Mouse (Mus musculus): Measurements from ENCODE around the gene Rsad1. TPM values are rescaled to one million over a fixed set of nuclear protein-coding genes. Genes with fewer than 3 reads are reported as not detected.

The Rsad1 gene
- total and polyA plus RNA-seq, 2 experiments from 2014 or later, result 9.8 to 17.7 TPM

DNA sequence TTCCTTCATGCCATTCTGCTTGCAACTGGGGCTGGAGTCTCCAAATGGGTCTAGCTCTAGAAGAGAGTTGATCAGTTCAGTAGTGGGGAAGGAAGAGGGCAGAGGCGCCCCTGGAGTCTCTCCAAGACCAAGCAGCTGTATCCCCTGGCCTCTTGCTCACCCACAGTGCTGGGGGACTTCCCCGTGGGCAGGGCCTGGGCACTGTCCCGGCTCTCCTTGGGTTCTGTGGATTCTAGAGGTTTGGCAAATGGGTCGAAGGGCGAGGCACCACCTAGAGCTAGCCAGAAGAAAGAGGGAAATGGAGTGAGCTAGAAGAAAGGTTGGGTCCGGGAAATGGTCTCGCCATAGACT, 57.3 kb downstream of the Rsad1 start:
- WGBS, result 68% methylated on average over 6 of the region's 7 CpGs
- no peak overlapping the region for H3K27ac ChIP-seq (ENCODE audit: low read depth)
- 0 out of 2 replicates have a peak, but pooled peaks cover 4% of the 10 kb centered on the region for H3K27me3 ChIP-seq (ENCODE audit: control insufficient read depth, insufficient read depth, low read length)
- DNase-seq (ENCODE audit: low spot score), result no peak
- ATAC-seq (ENCODE audit: insufficient read depth, low read depth), result no peak
- no peak overlapping the region for H3K4me2 ChIP-seq (ENCODE audit: low read depth, low read length)
- H3K9ac ChIP-seq (replicated peaks; ENCODE audit: low read depth, low read length), result no peak overlapping the region
- H3K4me3 ChIP-seq (ENCODE audit: low read depth, low read length), result no peak overlapping the region
- TF ChIP-seq EP300 (IDR thresholded peaks at IDR 0.05; ENCODE audit: low read depth), result no peak
- TF ChIP-seq CTCF (IDR thresholded peaks at IDR 0.05; ENCODE audit: low read depth), result no peak
- H3K4me1 ChIP-seq (ENCODE audit: control insufficient read depth, insufficient read depth), result peaks cover 10% of the 10 kb centered on the region
- peaks cover 41% of the 10 kb centered on the region for H3K36me3 ChIP-seq (replicated peaks; ENCODE audit: control insufficient read depth, insufficient read depth, low read length)
- no peaks in the 10 kb centered on the region for H3K9me3 ChIP-seq (replicated peaks; ENCODE audit: control insufficient read depth, low read length)

- no peaks in the 10 kb centered on the region for H3K9me3 ChIP-seq (replicated peaks; ENCODE audit: control insufficient read depth, low read length)
- 0 out of 2 replicates have a peak, but pooled peaks cover 7% of the 10 kb centered on the region for H3K27me3 ChIP-seq (ENCODE audit: control insufficient read depth, insufficient read depth, low read length)
- H3K36me3 ChIP-seq (replicated peaks; ENCODE audit: control insufficient read depth, insufficient read depth, low read length), result peaks cover 38% of the 10 kb centered on the region
- H3K4me1 ChIP-seq (ENCODE audit: control insufficient read depth, insufficient read depth), result peaks cover 10% of the 10 kb centered on the region
- H3K4me2 ChIP-seq (ENCODE audit: low read depth, low read length), result peak overlapping the region; percentile 56
- 0 out of 2 replicates have a peak overlapping the region, but pooled peaks have one; percentile 29 for H3K9ac ChIP-seq (replicated peaks; ENCODE audit: low read depth, low read length)
- TF ChIP-seq CTCF (IDR thresholded peaks at IDR 0.05; ENCODE audit: low read depth) (no peak), EP300 (IDR thresholded peaks at IDR 0.05; ENCODE audit: low read depth) (no peak)
- 24% methylated on average over 52 of the region's 55 CpGs for WGBS
- H3K4me3 ChIP-seq (ENCODE audit: low read depth, low read length), result peak overlapping the region; percentile 37
- no peak for ATAC-seq (ENCODE audit: insufficient read depth, low read depth)
- DNase-seq (ENCODE audit: low spot score), result no peak
- no peak overlapping the region for H3K27ac ChIP-seq (ENCODE audit: low read depth)
Measured at GRCm38 (mm10) chr11:94491035-94491748, 57.9 kb downstream of the Rsad1 start.

Other genes with a start within 250 kb of the Rsad1 start
- gene Luc7l3, start 227.3 kb downstream of the Rsad1 start, total RNA-seq (2014; rRNA removed; ENCODE audit: low replicate concordance), result 17.9 and 29.2 TPM in 2 replicates
- gene Luc7l3, start 227.3 kb downstream of the Rsad1 start, polyA plus RNA-seq (2015; fragmentation: Nextera tagmentation; extraction: Ambion mirVana), result 49.2 and 51.9 TPM in 2 replicates
- 164 and 181 TPM in 2 replicates for gene Ankrd40, start 221.3 kb downstream of the Rsad1 start, total RNA-seq (2014; rRNA removed; ENCODE audit: low replicate concordance)
- 53.7 and 54.6 TPM in 2 replicates for gene Ankrd40, start 221.3 kb downstream of the Rsad1 start, polyA plus RNA-seq (2015; fragmentation: Nextera tagmentation; extraction: Ambion mirVana)
- 2.2 and 14.5 TPM in 2 replicates for gene Abcc3, start 156.3 kb downstream of the Rsad1 start, total RNA-seq (2014; rRNA removed; ENCODE audit: low replicate concordance)
- gene Abcc3, start 156.3 kb downstream of the Rsad1 start, polyA plus RNA-seq (2015; fragmentation: Nextera tagmentation; extraction: Ambion mirVana), result 0.72 and 0.88 TPM in 2 replicates
- 29.6 and 46.2 TPM in 2 replicates for gene Cacna1g, start 75.1 kb downstream of the Rsad1 start, total RNA-seq (2014; rRNA removed; ENCODE audit: low replicate concordance)
- gene Cacna1g, start 75.1 kb downstream of the Rsad1 start, polyA plus RNA-seq (2015; fragmentation: Nextera tagmentation; extraction: Ambion mirVana), result 6.9 and 7.4 TPM in 2 replicates
- not detected in 2 replicates for gene Spata20, start 63.1 kb downstream of the Rsad1 start, total RNA-seq (2014; rRNA removed; ENCODE audit: low replicate concordance)
- gene Spata20, start 63.1 kb downstream of the Rsad1 start, polyA plus RNA-seq (2015; fragmentation: Nextera tagmentation; extraction: Ambion mirVana), result 0.30 and 0.56 TPM in 2 replicates
- 32.5 and 44.4 TPM in 2 replicates for gene Epn3, start 49.3 kb downstream of the Rsad1 start, total RNA-seq (2014; rRNA removed; ENCODE audit: low replicate concordance)
- gene Epn3, start 49.3 kb downstream of the Rsad1 start, polyA plus RNA-seq (2015; fragmentation: Nextera tagmentation; extraction: Ambion mirVana), result 11.4 and 13.3 TPM in 2 replicates
- gene Mycbpap, start 27.5 kb downstream of the Rsad1 start, total RNA-seq (2014; rRNA removed; ENCODE audit: low replicate concordance), result 3.2 and 4.7 TPM in 2 replicates
- 3.5 and 3.7 TPM in 2 replicates for gene Mycbpap, start 27.5 kb downstream of the Rsad1 start, polyA plus RNA-seq (2015; fragmentation: Nextera tagmentation; extraction: Ambion mirVana)
- not detected in 2 replicates for gene Chad, start 15.8 kb upstream of the Rsad1 start, total RNA-seq (2014; rRNA removed; ENCODE audit: low replicate concordance)
- gene Chad, start 15.8 kb upstream of the Rsad1 start, polyA plus RNA-seq (2015; fragmentation: Nextera tagmentation; extraction: Ambion mirVana), result 0.36 and 4.4 TPM in 2 replicates
- 6.6 and 8.9 TPM in 2 replicates for gene Acsf2, start 52.6 kb upstream of the Rsad1 start, total RNA-seq (2014; rRNA removed; ENCODE audit: low replicate concordance)
- gene Acsf2, start 52.6 kb upstream of the Rsad1 start, polyA plus RNA-seq (2015; fragmentation: Nextera tagmentation; extraction: Ambion mirVana), result 2.6 and 2.7 TPM in 2 replicates
- 71.9 and 73.3 TPM in 2 replicates for gene Lrrc59, start 80.5 kb upstream of the Rsad1 start, total RNA-seq (2014; rRNA removed; ENCODE audit: low replicate concordance)
- 62.2 and 67.0 TPM in 2 replicates for gene Lrrc59, start 80.5 kb upstream of the Rsad1 start, polyA plus RNA-seq (2015; fragmentation: Nextera tagmentation; extraction: Ambion mirVana)
- 45.2 and 63.8 TPM in 2 replicates for gene Mrpl27, start 104.5 kb upstream of the Rsad1 start, total RNA-seq (2014; rRNA removed; ENCODE audit: low replicate concordance)
- gene Mrpl27, start 104.5 kb upstream of the Rsad1 start, polyA plus RNA-seq (2015; fragmentation: Nextera tagmentation; extraction: Ambion mirVana), result 167 and 170 TPM in 2 replicates
- gene Eme1, start 104.7 kb upstream of the Rsad1 start, total RNA-seq (2014; rRNA removed; ENCODE audit: low replicate concordance), result 5.9 and 7.6 TPM in 2 replicates
- gene Eme1, start 104.7 kb upstream of the Rsad1 start, polyA plus RNA-seq (2015; fragmentation: Nextera tagmentation; extraction: Ambion mirVana), result 2.4 and 3.4 TPM in 2 replicates
- gene Xylt2, start 128.3 kb upstream of the Rsad1 start, total RNA-seq (2014; rRNA removed; ENCODE audit: low replicate concordance), result 23.3 and 25.4 TPM in 2 replicates
- 7.0 and 7.5 TPM in 2 replicates for gene Xylt2, start 128.3 kb upstream of the Rsad1 start, polyA plus RNA-seq (2015; fragmentation: Nextera tagmentation; extraction: Ambion mirVana)
- gene Gm11541, start 155.2 kb upstream of the Rsad1 start, total RNA-seq (2014; rRNA removed; ENCODE audit: low replicate concordance), result not detected in 2 replicates
- gene Gm11541, start 155.2 kb upstream of the Rsad1 start, polyA plus RNA-seq (2015; fragmentation: Nextera tagmentation; extraction: Ambion mirVana), result 0.08 and 0.11 TPM in 2 replicates
- gene Cdc34b, start 192.5 kb upstream of the Rsad1 start, total RNA-seq (2014; rRNA removed; ENCODE audit: low replicate concordance), result not detected in 2 replicates
- 0.12 TPM in 1 of 2 replicates, not detected in the other for gene Cdc34b, start 192.5 kb upstream of the Rsad1 start, polyA plus RNA-seq (2015; fragmentation: Nextera tagmentation; extraction: Ambion mirVana)
- not detected in 2 replicates for gene Tmem92, start 233.4 kb upstream of the Rsad1 start, total RNA-seq (2014; rRNA removed; ENCODE audit: low replicate concordance)
- gene Tmem92, start 233.4 kb upstream of the Rsad1 start, polyA plus RNA-seq (2015; fragmentation: Nextera tagmentation; extraction: Ambion mirVana), result not detected in 2 replicates